Mouse (Mus musculus): ENCODE data around the gene Crnn. TPM values are rescaled to one million over a fixed set of nuclear protein-coding genes. Genes with fewer than 3 reads are reported as not detected.

Gene Crnn
- 0.08 TPM in 1 of 2 replicates, not detected in the other for polyA plus RNA-seq (2015; fragmentation: Nextera tagmentation; extraction: Ambion mirVana)

DNA sequence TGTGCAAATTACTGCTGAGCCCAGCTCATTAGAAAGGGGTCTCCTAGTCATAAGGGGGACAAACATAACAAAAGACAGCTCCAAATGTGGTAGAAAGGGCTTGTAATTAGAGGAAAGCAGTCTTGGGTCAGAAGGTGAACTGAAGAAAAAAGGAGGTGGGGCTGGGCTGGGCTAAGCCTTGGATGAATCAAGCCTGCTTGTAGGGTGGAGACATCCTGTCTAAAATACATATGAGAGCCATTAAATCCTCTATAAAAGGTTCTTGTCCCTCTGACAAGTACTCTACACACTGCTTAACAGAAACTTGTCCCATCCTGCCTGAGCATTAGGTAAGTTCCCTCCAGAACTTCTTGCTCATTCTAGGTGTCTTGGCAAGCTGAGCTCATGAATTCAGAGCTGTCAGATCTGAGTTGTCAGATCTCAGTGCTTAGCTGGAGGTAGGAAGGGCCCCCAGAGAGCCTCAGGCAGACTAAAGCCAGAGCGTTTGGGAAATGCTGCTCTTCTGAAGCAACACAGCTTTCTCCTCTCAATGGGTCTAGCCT is at the start of gene Crnn:
Gene Crnn (plus strand): TSS at position 278 of the 542 bp plus-strand sequence.
- no peaks in the 10 kb centered on the region for H3K9me3 ChIP-seq (replicated peaks; ENCODE audit: control insufficient read depth, low read length)
- no peak within 1 kb of the TSS for H3K4me2 ChIP-seq (ENCODE audit: low read depth, low read length)
- 50% methylated on average over 1 of the region's 1 CpGs for WGBS
- no peaks in the 10 kb centered on the region for H3K36me3 ChIP-seq (ENCODE audit: control insufficient read depth, insufficient read depth)
- no peak within 1 kb of the TSS for H3K4me3 ChIP-seq (ENCODE audit: low read length)
- no peak for ATAC-seq (replicated peaks; ENCODE audit: extremely low read depth, insufficient read depth, low FRiP score)
- no peak within 1 kb of the TSS for H3K27ac ChIP-seq (ENCODE audit: low read length)
- H3K9ac ChIP-seq (ENCODE audit: low read length), result no peak within 1 kb of the TSS
- H3K4me1 ChIP-seq (ENCODE audit: control insufficient read depth, insufficient read depth, low read length), result no peaks in the 10 kb centered on the region
- no peaks in the 10 kb centered on the region for H3K27me3 ChIP-seq (ENCODE audit: control insufficient read depth, insufficient read depth, low read length)

DNA sequence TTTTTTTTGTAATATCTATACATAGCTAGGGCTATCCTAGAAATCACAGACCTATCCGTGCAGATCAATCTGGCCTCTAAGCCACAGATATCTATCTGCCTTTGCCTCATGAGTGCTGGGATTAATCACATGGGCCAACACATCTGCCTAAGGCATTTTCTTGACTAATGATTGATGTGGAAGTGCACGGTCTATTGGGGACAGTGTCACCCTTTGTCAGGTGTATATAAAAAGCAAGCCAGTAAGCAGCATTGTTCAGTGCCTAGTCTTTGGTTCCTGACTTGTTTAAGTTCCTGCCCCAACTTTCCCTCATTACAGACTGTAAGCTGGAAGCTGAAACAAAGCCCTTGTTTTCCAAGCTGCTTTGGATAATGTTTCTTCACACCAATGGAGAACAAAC is 48.1 kb upstream of the Crnn start:
- H3K36me3 ChIP-seq (ENCODE audit: control insufficient read depth, insufficient read depth), result no peaks in the 10 kb centered on the region
- ATAC-seq (replicated peaks; ENCODE audit: extremely low read depth, insufficient read depth, low FRiP score), result no peak
- WGBS, result 82% methylated on average over 2 of the region's 2 CpGs
- no peak overlapping the region for H3K4me3 ChIP-seq (ENCODE audit: low read length)
- no peak overlapping the region for H3K4me2 ChIP-seq (ENCODE audit: low read depth, low read length)
- H3K4me1 ChIP-seq (ENCODE audit: control insufficient read depth, insufficient read depth, low read length), result no peaks in the 10 kb centered on the region
- no peak overlapping the region for H3K9ac ChIP-seq (ENCODE audit: low read length)
- no peaks in the 10 kb centered on the region for H3K27me3 ChIP-seq (ENCODE audit: control insufficient read depth, insufficient read depth, low read length)
- no peak overlapping the region for H3K27ac ChIP-seq (ENCODE audit: low read length)
- no peaks in the 10 kb centered on the region for H3K9me3 ChIP-seq (replicated peaks; ENCODE audit: control insufficient read depth, low read length)

DNA sequence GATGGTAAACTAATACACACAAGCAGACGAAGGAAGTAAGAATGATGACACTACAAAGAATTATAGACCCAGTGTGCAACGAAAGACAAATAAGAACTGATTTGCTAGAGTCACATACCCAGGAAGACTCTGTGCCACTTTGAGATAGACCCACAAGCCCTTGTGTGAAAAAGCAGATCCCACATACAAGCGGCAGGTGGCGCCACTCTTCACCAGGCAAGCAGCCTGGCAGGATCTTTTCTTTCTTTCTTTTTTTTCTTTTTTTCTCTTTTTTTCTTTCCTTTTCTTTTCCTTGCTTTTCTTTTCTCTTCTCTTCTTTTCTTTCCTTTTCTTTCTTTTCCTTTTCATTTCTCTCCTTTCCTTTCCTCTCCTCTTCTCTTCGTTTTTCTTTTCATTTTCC is 32.9 kb upstream of the Crnn start:
- no peak overlapping the region for H3K27ac ChIP-seq (ENCODE audit: low read length)
- 37% methylated on average over 5 of the region's 5 CpGs for WGBS
- H3K27me3 ChIP-seq (ENCODE audit: control insufficient read depth, insufficient read depth, low read length), result no peaks in the 10 kb centered on the region
- no peak overlapping the region for H3K4me3 ChIP-seq (ENCODE audit: low read length)
- no peaks in the 10 kb centered on the region for H3K9me3 ChIP-seq (replicated peaks; ENCODE audit: control insufficient read depth, low read length)
- ATAC-seq (replicated peaks; ENCODE audit: extremely low read depth, insufficient read depth, low FRiP score), result no peak
- no peak overlapping the region for H3K9ac ChIP-seq (ENCODE audit: low read length)
- no peaks in the 10 kb centered on the region for H3K4me1 ChIP-seq (ENCODE audit: control insufficient read depth, insufficient read depth, low read length)
- no peaks in the 10 kb centered on the region for H3K36me3 ChIP-seq (ENCODE audit: control insufficient read depth, insufficient read depth)
- no peak overlapping the region for H3K4me2 ChIP-seq (ENCODE audit: low read depth, low read length)

DNA sequence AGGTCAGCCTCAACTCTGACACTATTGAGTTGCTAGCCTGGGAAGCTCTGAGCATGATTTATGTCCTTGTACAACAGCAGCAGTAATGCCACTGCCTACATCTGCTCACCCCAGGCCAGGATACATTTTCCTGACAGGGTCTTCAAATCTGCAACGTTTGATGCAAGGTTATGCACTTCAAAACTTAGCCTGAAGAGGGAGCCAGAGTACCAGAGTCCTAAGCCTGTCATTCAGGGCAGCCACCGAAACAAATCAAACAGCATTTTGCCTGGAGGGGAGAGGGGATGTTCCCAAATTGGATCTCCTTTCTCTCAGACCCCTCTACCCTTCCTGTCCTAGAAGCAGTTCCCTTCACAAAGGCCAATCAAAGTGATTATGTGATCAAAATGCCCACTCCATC is 30.1 kb upstream of the Crnn start:
- H3K4me3 ChIP-seq (ENCODE audit: low read length), result no peak overlapping the region
- H3K27ac ChIP-seq (ENCODE audit: low read length), result no peak overlapping the region
- ATAC-seq (replicated peaks; ENCODE audit: extremely low read depth, insufficient read depth, low FRiP score), result no peak
- H3K27me3 ChIP-seq (ENCODE audit: control insufficient read depth, insufficient read depth, low read length), result no peaks in the 10 kb centered on the region
- no peaks in the 10 kb centered on the region for H3K36me3 ChIP-seq (ENCODE audit: control insufficient read depth, insufficient read depth)
- no peak overlapping the region for H3K4me2 ChIP-seq (ENCODE audit: low read depth, low read length)
- H3K4me1 ChIP-seq (ENCODE audit: control insufficient read depth, insufficient read depth, low read length), result no peaks in the 10 kb centered on the region
- 0% methylated on average over 2 of the region's 2 CpGs for WGBS
- no peaks in the 10 kb centered on the region for H3K9me3 ChIP-seq (replicated peaks; ENCODE audit: control insufficient read depth, low read length)
- no peak overlapping the region for H3K9ac ChIP-seq (ENCODE audit: low read length)

DNA sequence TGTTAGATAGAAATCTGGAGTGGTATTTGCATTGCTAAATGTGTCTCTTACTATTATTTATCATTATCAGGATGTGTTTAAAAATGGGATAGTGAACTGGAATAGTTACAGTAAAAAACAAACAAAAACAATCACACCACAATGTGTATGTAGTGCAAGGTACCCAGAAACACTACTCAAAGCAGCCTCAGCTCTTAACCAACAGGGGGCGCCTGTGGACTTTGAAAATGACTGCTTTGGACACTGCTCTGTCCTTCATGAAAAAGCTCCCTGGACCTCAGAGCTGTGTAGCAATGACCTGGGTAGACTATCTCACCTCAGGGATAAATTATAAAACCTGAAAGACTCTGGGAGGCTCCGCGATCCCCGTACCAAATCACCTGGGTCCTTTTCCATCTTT is 25.5 kb upstream of the Crnn start:
- no peak for ATAC-seq (replicated peaks; ENCODE audit: extremely low read depth, insufficient read depth, low FRiP score)
- WGBS, result 48% methylated on average over 4 of the region's 4 CpGs
- Histone ChIP-seq H3K9ac (ENCODE audit: low read length) (no peak overlapping the region), H3K4me1 (ENCODE audit: control insufficient read depth, insufficient read depth, low read length) (no peaks in the 10 kb centered on the region), H3K4me3 (ENCODE audit: low read length) (no peak overlapping the region), H3K36me3 (ENCODE audit: control insufficient read depth, insufficient read depth) (no peaks in the 10 kb centered on the region), H3K27ac (ENCODE audit: low read length) (no peak overlapping the region), H3K27me3 (ENCODE audit: control insufficient read depth, insufficient read depth, low read length) (no peaks in the 10 kb centered on the region), H3K9me3 (replicated peaks; ENCODE audit: control insufficient read depth, low read length) (no peaks in the 10 kb centered on the region), H3K4me2 (ENCODE audit: low read depth, low read length) (no peak overlapping the region)

DNA sequence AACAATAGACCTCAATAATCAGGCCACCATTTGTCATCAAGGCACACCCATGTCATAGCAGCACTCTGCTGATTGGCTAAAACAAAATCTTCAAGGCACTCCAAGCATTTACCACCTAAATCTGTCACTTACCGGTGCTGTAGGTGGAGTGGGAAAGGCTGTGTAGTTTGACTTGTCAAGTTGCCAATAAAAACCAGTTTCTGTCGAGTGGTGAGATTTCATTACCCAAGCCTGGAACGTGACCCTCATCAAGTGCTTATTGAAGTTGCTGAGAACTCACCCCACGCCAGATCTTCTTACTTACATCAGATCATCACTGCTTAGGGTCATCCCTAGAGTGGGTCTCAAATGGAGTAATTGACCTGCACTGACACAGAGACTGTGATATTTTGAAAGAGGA is 16.5 kb upstream of the Crnn start:
- no peak overlapping the region for H3K4me3 ChIP-seq (ENCODE audit: low read length)
- WGBS, result 19% methylated on average over 4 of the region's 4 CpGs
- H3K27me3 ChIP-seq (ENCODE audit: control insufficient read depth, insufficient read depth, low read length), result no peaks in the 10 kb centered on the region
- no peaks in the 10 kb centered on the region for H3K4me1 ChIP-seq (ENCODE audit: control insufficient read depth, insufficient read depth, low read length)
- H3K9ac ChIP-seq (ENCODE audit: low read length), result no peak overlapping the region
- H3K27ac ChIP-seq (ENCODE audit: low read length), result no peak overlapping the region
- no peak overlapping the region for H3K4me2 ChIP-seq (ENCODE audit: low read depth, low read length)
- no peaks in the 10 kb centered on the region for H3K36me3 ChIP-seq (ENCODE audit: control insufficient read depth, insufficient read depth)
- H3K9me3 ChIP-seq (replicated peaks; ENCODE audit: control insufficient read depth, low read length), result no peaks in the 10 kb centered on the region
- ATAC-seq (replicated peaks; ENCODE audit: extremely low read depth, insufficient read depth, low FRiP score), result no peak

DNA sequence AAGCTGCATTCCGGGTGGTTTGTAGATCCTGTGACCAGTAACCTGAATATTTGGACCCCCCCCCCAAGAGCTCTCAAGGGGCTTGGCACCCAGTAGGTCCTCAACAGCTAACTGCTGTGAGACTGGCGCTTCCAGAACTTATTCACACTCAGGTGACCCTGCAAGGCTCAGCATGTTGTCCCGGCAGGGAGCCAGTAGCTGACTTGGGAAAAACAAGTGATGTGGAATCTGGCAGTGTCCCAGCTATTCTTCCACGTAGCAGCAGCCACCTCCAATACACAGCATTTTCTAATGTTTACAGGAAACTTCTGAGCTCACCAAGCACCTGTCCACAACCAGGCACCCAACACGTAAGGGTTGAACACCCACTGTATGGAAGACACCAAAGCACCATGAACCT is 15.5 kb upstream of the Crnn start:
- Histone ChIP-seq H3K27ac (ENCODE audit: low read length) (no peak overlapping the region), H3K4me1 (ENCODE audit: control insufficient read depth, insufficient read depth, low read length) (no peaks in the 10 kb centered on the region), H3K4me2 (ENCODE audit: low read depth, low read length) (no peak overlapping the region), H3K27me3 (ENCODE audit: control insufficient read depth, insufficient read depth, low read length) (no peaks in the 10 kb centered on the region), H3K4me3 (ENCODE audit: low read length) (no peak overlapping the region), H3K9me3 (replicated peaks; ENCODE audit: control insufficient read depth, low read length) (no peaks in the 10 kb centered on the region), H3K36me3 (ENCODE audit: control insufficient read depth, insufficient read depth) (no peaks in the 10 kb centered on the region), H3K9ac (ENCODE audit: low read length) (no peak overlapping the region)
- ATAC-seq (replicated peaks; ENCODE audit: extremely low read depth, insufficient read depth, low FRiP score), result no peak
- WGBS, result 37% methylated on average over 5 of the region's 5 CpGs

DNA sequence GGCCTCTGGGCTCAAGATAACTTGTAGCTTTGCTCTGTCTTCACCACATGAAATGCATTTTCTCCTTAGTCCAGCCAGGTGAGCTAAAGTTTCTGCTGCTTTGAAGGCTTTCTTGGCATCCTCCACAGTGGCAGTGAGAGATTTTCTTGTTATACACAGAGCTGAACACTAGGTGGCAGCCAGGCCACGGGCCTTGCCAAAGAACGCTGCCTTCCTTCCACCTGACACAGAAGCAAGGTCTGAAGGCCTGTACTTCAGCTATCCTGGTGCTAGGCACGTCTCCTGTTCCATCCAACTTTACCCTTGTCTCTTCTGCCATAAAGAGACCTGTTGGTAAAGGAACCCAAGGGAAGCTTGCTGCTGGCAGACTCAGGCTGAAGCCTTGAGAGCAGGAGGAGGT is 14.1 kb upstream of the Crnn start:
- no peaks in the 10 kb centered on the region for H3K36me3 ChIP-seq (ENCODE audit: control insufficient read depth, insufficient read depth)
- H3K9ac ChIP-seq (ENCODE audit: low read length), result no peak overlapping the region
- no peak for ATAC-seq (replicated peaks; ENCODE audit: extremely low read depth, insufficient read depth, low FRiP score)
- no peaks in the 10 kb centered on the region for H3K4me1 ChIP-seq (ENCODE audit: control insufficient read depth, insufficient read depth, low read length)
- H3K9me3 ChIP-seq (replicated peaks; ENCODE audit: control insufficient read depth, low read length), result no peaks in the 10 kb centered on the region
- no peak overlapping the region for H3K4me3 ChIP-seq (ENCODE audit: low read length)
- H3K27ac ChIP-seq (ENCODE audit: low read length), result no peak overlapping the region
- H3K4me2 ChIP-seq (ENCODE audit: low read depth, low read length), result no peak overlapping the region
- H3K27me3 ChIP-seq (ENCODE audit: control insufficient read depth, insufficient read depth, low read length), result no peaks in the 10 kb centered on the region
- WGBS, result 7% methylated on average over 3 of the region's 3 CpGs

DNA sequence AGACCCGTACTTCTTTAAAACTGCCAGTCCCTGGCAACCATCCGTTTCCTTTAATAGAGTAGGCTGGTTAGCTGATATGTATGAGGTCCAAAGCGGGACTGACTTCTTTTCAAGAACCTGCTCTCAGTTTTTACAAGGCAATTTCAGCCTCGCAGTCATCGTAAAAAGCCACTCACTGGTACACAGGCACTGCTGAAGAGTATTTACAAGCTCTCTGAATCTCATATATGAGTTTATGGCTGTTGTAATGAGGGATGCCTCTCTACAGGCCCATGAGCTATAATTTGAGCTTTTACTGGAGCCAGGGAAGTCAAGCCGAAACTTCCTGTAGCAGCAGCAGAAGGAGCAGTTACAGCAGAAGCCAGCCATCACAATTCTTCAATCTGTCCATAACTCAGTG is 17.9 kb downstream of the Crnn start:
- whole genome bisulfite sequencing, result 78% methylated on average over 6 of the region's 6 CpGs
- H3K4me1 ChIP-seq (ENCODE audit: control insufficient read depth, insufficient read depth, low read length), result no peaks in the 10 kb centered on the region
- no peak for ATAC-seq (replicated peaks; ENCODE audit: extremely low read depth, insufficient read depth, low FRiP score)

More for the DNA sequence above, 17.9 kb downstream of the Crnn start:
- H3K4me3 ChIP-seq (ENCODE audit: low read length), result no peak overlapping the region
- no peak overlapping the region for H3K27ac ChIP-seq (ENCODE audit: low read length)
- no peaks in the 10 kb centered on the region for H3K36me3 ChIP-seq (ENCODE audit: control insufficient read depth, insufficient read depth)
- no peak overlapping the region for H3K4me2 ChIP-seq (ENCODE audit: low read depth, low read length)
- H3K9me3 ChIP-seq (replicated peaks; ENCODE audit: control insufficient read depth, low read length), result no peaks in the 10 kb centered on the region
- no peak overlapping the region for H3K9ac ChIP-seq (ENCODE audit: low read length)
- H3K27me3 ChIP-seq (ENCODE audit: control insufficient read depth, insufficient read depth, low read length), result no peaks in the 10 kb centered on the region
